Mouse (Mus musculus): Measurements from ENCODE around the gene Gcsam. TPM values are rescaled to one million over a fixed set of nuclear protein-coding genes. Genes with fewer than 3 reads are reported as not detected.

The Gcsam gene
- polyA plus RNA-seq, 1 experiment from 2014 or later: 0.34 TPM

DNA sequence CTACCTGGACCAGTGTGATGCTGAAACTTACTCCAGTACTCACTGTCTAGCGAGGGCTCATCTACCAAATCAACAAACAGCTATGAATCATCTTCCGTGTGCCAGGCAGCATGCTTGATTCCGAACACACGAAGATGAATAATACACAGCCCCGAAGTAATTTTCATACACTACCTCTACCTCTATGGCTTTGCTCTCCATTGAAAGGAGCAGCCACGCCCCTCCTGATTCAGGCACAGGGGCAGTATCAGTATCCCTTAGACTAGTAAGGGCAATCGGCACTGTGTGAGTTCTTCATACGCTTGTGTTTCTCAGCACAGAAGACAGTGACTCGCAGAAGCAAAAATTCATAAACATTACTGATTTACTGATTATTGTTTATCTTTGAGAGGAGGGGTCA, 44.3 kb downstream of the Gcsam start:
- Histone ChIP-seq H3K9ac (ENCODE audit: low read depth, low read length) (no peak overlapping the region), H3K4me3 (ENCODE audit: low read depth, low read length) (no peak overlapping the region), H3K27ac (ENCODE audit: low read depth, low read length) (no peak overlapping the region), H3K36me3 (ENCODE audit: control insufficient read depth, insufficient read depth, low read length) (no peaks in the 10 kb centered on the region), H3K4me1 (replicated peaks; ENCODE audit: control insufficient read depth, insufficient read depth, low read length) (0 out of 2 replicates have a peak, but pooled peaks cover 2% of the 10 kb centered on the region), H3K27me3 (ENCODE audit: control insufficient read depth, insufficient read depth, low read length) (peaks cover 6% of the 10 kb centered on the region; the same call in 1 of the 2 replicates), H3K4me2 (replicated peaks; ENCODE audit: low read depth, low read length) (no peak overlapping the region), H3K9me3 (ENCODE audit: control insufficient read depth, low read length) (no peaks in the 10 kb centered on the region)
- WGBS: 63% methylated on average over 9 of the region's 9 CpGs
- no peak for ATAC-seq (ENCODE audit: low FRiP score)
- no peak for DNase-seq (ENCODE audit: low spot score)

DNA sequence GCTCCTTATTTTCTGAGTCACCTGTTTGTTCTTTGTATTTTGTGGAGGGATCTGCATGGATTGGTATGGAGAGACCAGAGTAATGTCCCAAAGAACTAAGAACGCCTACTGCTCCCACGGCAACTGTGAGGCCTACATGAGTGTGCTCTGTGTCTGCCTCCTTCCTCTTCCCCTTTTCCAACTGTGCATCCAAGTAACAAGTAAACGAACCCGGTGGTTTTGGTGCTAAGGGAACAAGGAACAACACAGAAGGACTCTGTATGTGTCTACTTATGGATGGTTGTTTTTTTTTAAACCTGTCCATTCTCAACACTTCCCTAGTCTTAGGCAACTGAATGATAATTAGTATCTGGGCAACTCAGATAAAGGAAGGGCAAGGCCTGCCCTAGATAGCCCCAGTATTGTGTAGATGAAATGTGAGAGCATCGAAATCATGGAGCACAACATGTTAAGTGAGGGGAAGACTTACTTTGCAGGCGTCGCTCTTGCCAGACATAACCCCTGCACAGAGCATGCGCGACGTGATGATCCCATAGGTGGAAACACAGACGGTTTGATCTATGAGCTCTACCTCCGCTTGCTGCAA, 47.5 kb downstream of the Gcsam start:
- Histone ChIP-seq H3K9ac (ENCODE audit: low read depth, low read length) (no peak overlapping the region), H3K4me1 (replicated peaks; ENCODE audit: control insufficient read depth, insufficient read depth, low read length) (0 out of 2 replicates have a peak, but pooled peaks cover 2% of the 10 kb centered on the region), H3K36me3 (ENCODE audit: control insufficient read depth, insufficient read depth, low read length) (no peaks in the 10 kb centered on the region), H3K4me2 (replicated peaks; ENCODE audit: low read depth, low read length) (no peak overlapping the region), H3K27me3 (ENCODE audit: control insufficient read depth, insufficient read depth, low read length) (peaks cover 6% of the 10 kb centered on the region; the same call in 1 of the 2 replicates), H3K4me3 (ENCODE audit: low read depth, low read length) (no peak overlapping the region), H3K27ac (ENCODE audit: low read depth, low read length) (no peak overlapping the region), H3K9me3 (ENCODE audit: control insufficient read depth, low read length) (no peaks in the 10 kb centered on the region)
- WGBS: 90% methylated on average over 12 of the region's 12 CpGs
- DNase-seq (ENCODE audit: low spot score) (no peak), ATAC-seq (ENCODE audit: low FRiP score) (no peak)

DNA sequence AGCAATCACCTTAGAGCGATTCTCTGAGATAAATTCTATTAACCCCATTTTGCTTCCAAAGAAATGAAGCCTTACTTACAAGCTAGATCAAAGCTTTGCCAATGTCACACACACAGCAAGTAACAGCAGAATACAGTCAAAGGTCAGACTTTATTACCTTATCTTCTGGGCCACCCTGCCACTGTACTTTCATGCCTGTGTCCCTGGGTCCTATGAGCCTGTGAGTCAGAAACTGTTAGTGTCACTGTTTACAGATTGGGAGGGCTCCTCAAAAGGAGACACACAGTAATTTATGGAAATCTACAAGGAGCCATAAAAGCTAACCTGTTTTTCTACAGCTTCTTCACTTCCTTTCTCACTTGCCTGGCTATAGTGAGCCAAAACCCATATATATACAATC, 48.1 kb downstream of the Gcsam start:
- Histone ChIP-seq H3K27ac (ENCODE audit: low read depth, low read length) (no peak overlapping the region), H3K9me3 (ENCODE audit: control insufficient read depth, low read length) (no peaks in the 10 kb centered on the region)
- WGBS: 91% methylated on average over 1 of the region's 1 CpGs

DNA sequence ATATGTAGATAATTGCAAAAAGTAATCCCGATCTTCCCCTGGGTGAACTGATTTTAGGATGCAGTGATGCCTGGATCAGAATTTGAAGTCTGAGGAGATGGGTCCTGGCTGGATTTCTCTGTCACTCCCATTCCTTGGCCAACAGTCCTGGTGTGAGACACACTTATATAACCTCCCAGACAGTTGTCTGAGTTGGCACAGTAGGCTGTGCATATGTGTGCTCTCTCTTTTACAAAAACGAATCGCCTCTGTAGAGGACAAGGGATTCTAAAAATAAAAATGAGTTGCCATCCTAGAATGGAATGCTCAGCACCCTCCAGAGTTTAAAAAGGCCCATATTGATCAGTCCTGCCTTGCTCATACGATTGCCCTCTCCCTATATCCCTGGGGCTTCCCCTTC, 49.4 kb downstream of the Gcsam start:
- WGBS: 90% methylated on average over 4 of the region's 4 CpGs
- no peak for ATAC-seq (ENCODE audit: low FRiP score)
- no peak overlapping the region for H3K4me2 ChIP-seq (replicated peaks; ENCODE audit: low read depth, low read length)

More for the DNA sequence above, 48.1 kb downstream of the Gcsam start:
- peaks cover 6% of the 10 kb centered on the region; the same call in 1 of the 2 replicates for H3K27me3 ChIP-seq (ENCODE audit: control insufficient read depth, insufficient read depth, low read length)
- DNase-seq (ENCODE audit: low spot score): no peak
- no peak overlapping the region for H3K4me3 ChIP-seq (ENCODE audit: low read depth, low read length)
- H3K36me3 ChIP-seq (ENCODE audit: control insufficient read depth, insufficient read depth, low read length): no peaks in the 10 kb centered on the region
- H3K9ac ChIP-seq (ENCODE audit: low read depth, low read length): no peak overlapping the region
- 0 out of 2 replicates have a peak, but pooled peaks cover 2% of the 10 kb centered on the region for H3K4me1 ChIP-seq (replicated peaks; ENCODE audit: control insufficient read depth, insufficient read depth, low read length)
- no peak for ATAC-seq (ENCODE audit: low FRiP score)
- no peak overlapping the region for H3K4me2 ChIP-seq (replicated peaks; ENCODE audit: low read depth, low read length)

DNA sequence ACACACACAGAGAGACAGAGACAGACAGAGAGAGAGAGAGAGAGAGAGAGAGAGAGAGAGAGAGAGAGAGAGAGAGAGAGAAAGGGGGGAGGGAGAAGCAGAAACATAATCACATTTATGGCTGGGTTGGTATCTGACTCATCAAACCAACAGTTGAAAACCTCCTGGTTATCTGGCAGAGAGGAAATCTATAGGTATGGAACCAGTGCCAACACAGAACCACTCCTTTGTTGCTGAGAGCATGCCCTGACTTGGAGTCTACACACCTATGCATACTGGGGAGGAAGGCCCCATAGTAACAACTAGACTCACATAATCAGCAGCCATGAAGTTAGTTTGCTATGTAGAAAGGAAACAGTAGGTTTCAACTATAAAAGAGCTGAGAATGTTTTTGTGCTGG, 52.2 kb downstream of the Gcsam start:
- Histone ChIP-seq H3K4me2 (replicated peaks; ENCODE audit: low read depth, low read length) (no peak overlapping the region), H3K27ac (ENCODE audit: low read depth, low read length) (no peak overlapping the region), H3K27me3 (ENCODE audit: control insufficient read depth, insufficient read depth, low read length) (no peaks in the 10 kb centered on the region), H3K36me3 (ENCODE audit: control insufficient read depth, insufficient read depth, low read length) (no peaks in the 10 kb centered on the region), H3K9ac (ENCODE audit: low read depth, low read length) (no peak overlapping the region), H3K9me3 (ENCODE audit: control insufficient read depth, low read length) (no peaks in the 10 kb centered on the region), H3K4me3 (ENCODE audit: low read depth, low read length) (no peak overlapping the region), H3K4me1 (replicated peaks; ENCODE audit: control insufficient read depth, insufficient read depth, low read length) (no peaks in the 10 kb centered on the region)
- DNase-seq (ENCODE audit: low spot score) (no peak), ATAC-seq (ENCODE audit: low FRiP score) (no peak)

More for the DNA sequence above, 49.4 kb downstream of the Gcsam start:
- H3K9me3 ChIP-seq (ENCODE audit: control insufficient read depth, low read length): no peaks in the 10 kb centered on the region
- H3K36me3 ChIP-seq (ENCODE audit: control insufficient read depth, insufficient read depth, low read length): no peaks in the 10 kb centered on the region
- no peak for DNase-seq (ENCODE audit: low spot score)
- H3K9ac ChIP-seq (ENCODE audit: low read depth, low read length): no peak overlapping the region
- no peak overlapping the region for H3K27ac ChIP-seq (ENCODE audit: low read depth, low read length)
- no peak overlapping the region for H3K4me3 ChIP-seq (ENCODE audit: low read depth, low read length)
- H3K27me3 ChIP-seq (ENCODE audit: control insufficient read depth, insufficient read depth, low read length): no peaks in the 10 kb centered on the region
- H3K4me1 ChIP-seq (replicated peaks; ENCODE audit: control insufficient read depth, insufficient read depth, low read length): no peaks in the 10 kb centered on the region

DNA sequence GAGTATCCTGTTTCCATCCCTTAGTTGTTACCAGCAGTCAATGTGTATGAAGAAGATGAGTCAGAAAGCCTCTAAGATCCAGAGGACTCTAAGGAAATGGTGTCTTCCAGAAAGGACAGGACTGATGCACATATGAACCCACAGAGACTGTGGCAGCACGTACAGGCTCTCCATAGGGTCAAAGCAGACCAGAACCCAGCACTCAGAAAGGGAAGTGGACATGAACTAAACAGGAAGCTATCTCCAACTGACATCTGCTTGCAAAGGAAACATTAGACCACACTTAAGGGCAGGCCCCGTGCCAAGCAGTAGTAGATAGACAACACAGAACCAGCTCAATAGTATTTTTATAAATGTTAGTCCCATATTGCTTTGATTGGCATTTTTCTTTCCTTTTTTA, 56.0 kb downstream of the Gcsam start:
- no peak overlapping the region for H3K4me2 ChIP-seq (replicated peaks; ENCODE audit: low read depth, low read length)
- H3K36me3 ChIP-seq (ENCODE audit: control insufficient read depth, insufficient read depth, low read length): no peaks in the 10 kb centered on the region
- H3K9ac ChIP-seq (ENCODE audit: low read depth, low read length): no peak overlapping the region
- no peak overlapping the region for H3K27ac ChIP-seq (ENCODE audit: low read depth, low read length)
- no peak overlapping the region for H3K4me3 ChIP-seq (ENCODE audit: low read depth, low read length)
- no peaks in the 10 kb centered on the region for H3K9me3 ChIP-seq (ENCODE audit: control insufficient read depth, low read length)
- WGBS: 70% methylated on average over 2 of the region's 2 CpGs
- H3K27me3 ChIP-seq (ENCODE audit: control insufficient read depth, insufficient read depth, low read length): no peaks in the 10 kb centered on the region
- H3K4me1 ChIP-seq (replicated peaks; ENCODE audit: control insufficient read depth, insufficient read depth, low read length): no peaks in the 10 kb centered on the region
- DNase-seq (ENCODE audit: low spot score) (no peak), ATAC-seq (ENCODE audit: low FRiP score) (no peak)

DNA sequence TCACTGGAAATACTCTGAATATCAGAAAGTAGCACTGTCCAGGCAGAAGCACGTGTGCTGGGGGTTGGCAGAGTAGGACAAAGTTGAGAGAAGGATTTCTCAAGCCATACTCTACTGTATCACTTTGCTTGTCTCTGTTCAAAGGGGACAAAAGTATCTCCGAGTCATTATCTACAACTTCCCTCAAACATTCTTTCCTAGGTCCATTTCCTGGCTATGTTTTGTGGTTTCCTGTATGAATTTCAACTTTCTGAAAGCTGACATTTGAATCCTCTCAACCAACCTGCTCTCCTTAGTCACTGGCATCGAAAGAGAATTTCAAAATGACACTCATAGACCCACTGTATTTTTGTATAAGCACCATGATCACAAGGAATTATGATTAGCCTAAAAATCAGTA, 58.0 kb downstream of the Gcsam start:
- Histone ChIP-seq H3K4me1 (replicated peaks; ENCODE audit: control insufficient read depth, insufficient read depth, low read length) (no peaks in the 10 kb centered on the region), H3K36me3 (ENCODE audit: control insufficient read depth, insufficient read depth, low read length) (no peaks in the 10 kb centered on the region), H3K27me3 (ENCODE audit: control insufficient read depth, insufficient read depth, low read length) (no peaks in the 10 kb centered on the region), H3K9ac (ENCODE audit: low read depth, low read length) (no peak overlapping the region), H3K4me2 (replicated peaks; ENCODE audit: low read depth, low read length) (no peak overlapping the region), H3K27ac (ENCODE audit: low read depth, low read length) (no peak overlapping the region), H3K4me3 (ENCODE audit: low read depth, low read length) (no peak overlapping the region), H3K9me3 (ENCODE audit: control insufficient read depth, low read length) (no peaks in the 10 kb centered on the region)
- 65% methylated on average over 3 of the region's 3 CpGs for WGBS
- no peak for DNase-seq (ENCODE audit: low spot score)
- ATAC-seq (ENCODE audit: low FRiP score): no peak

DNA sequence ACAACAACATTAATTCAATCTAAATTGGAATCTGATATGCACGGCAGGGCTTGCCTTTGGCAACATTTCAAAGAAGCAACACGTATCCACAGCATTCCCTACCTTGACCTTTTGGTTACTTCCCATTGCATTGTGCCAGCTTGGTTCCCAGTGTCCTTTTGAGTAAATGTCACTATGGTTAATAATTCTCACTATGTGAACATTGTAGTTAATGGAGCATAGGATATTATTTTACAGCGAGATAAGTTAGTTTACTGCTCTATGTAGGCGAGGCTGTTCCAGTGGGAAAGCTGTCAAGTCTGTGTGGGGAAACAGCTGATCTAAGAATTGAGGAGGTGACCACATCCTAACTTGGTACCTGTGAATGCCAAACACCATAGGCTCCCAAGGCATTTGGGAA, 59.8 kb downstream of the Gcsam start:
- DNase-seq (ENCODE audit: low spot score): no peak
- ATAC-seq (ENCODE audit: low FRiP score): no peak
- Histone ChIP-seq H3K4me2 (replicated peaks; ENCODE audit: low read depth, low read length) (no peak overlapping the region), H3K36me3 (ENCODE audit: control insufficient read depth, insufficient read depth, low read length) (no peaks in the 10 kb centered on the region), H3K9me3 (ENCODE audit: control insufficient read depth, low read length) (no peaks in the 10 kb centered on the region), H3K27ac (ENCODE audit: low read depth, low read length) (no peak overlapping the region), H3K4me1 (replicated peaks; ENCODE audit: control insufficient read depth, insufficient read depth, low read length) (no peaks in the 10 kb centered on the region), H3K9ac (ENCODE audit: low read depth, low read length) (no peak overlapping the region), H3K27me3 (ENCODE audit: control insufficient read depth, insufficient read depth, low read length) (no peaks in the 10 kb centered on the region), H3K4me3 (ENCODE audit: low read depth, low read length) (no peak overlapping the region)
- WGBS: 73% methylated on average over 4 of the region's 4 CpGs

Data from hindbrain, embryonic 11.5 days (tissue).